Mouse (Mus musculus) inflammation-experienced regulatory T-cells, adult 6 months (primary cell): ENCODE measurements at regions not wholly inside any gene's neighbourhood (a gene's known extent, or its start where the extent isn't known, plus 50 kb on each side); places are given as distances from the start of the nearest gene placed in this dataset.
"Not testable (repeated sequence)": the region's sequence is repeated elsewhere in the genome, so short reads cannot be mapped to it uniquely, and the experiment has no call there.

Source experiments
- ATAC-seq: one replicate; pipeline ENCODE4 v1.8.0; 2017

DNA sequence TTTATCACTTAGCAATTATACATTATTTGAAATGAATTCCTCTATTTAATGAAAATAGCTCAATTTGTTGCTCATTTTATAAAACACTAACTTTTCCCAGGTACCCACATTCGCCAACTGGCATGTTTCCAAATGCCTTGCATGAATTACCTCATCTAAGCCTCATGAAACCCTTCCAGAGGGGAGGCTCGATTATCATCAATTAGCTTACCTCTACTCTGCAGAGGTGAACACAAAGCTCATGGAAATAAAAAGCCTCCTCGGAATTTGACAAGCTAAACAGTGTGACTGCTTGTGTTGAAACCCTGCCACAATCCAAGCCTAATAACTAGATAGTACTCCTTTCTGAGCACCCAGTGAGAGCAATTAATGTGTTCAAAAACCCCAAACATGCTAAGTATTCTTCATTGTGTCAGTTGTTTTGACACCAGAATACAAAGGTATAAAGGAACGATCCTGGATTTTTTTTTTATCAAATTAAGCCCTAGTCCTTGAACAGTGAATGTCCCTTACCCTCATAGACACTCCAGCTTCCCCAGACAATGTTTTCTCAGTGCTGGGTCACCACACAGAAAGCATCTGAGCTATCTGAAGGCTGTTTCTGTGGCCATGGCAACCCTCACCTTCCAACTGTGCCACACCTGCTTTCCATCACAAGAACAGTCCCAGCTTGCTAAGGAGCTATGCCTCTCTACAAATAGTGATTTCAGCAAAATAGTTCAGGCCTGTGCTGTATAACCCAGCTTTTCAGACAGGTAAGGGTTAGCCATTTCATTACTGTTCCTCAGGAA is 530.4 kb downstream of the Rapgef2 start:
- no peak for ATAC-seq

DNA sequence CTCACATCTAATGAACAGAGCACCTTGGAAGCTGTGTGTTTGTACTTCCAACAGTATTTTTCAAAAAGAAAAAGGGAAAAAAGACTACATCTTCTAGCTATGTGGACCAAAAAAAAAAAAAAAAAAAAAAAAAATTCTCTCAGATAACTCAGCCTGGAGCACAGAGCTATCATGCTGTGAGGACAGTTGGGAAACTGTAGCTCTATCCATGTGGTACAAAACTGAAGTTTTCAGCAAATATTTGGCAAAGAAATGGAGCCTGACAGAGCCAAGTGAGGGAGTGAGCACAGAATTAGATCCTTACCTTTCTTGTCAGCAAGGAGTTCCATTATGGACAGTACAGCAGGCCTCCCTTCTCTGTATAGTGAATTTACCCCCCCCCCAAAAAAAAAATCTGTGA is 550.2 kb downstream of the Rapgef2 start:
- ATAC-seq, result no peak

DNA sequence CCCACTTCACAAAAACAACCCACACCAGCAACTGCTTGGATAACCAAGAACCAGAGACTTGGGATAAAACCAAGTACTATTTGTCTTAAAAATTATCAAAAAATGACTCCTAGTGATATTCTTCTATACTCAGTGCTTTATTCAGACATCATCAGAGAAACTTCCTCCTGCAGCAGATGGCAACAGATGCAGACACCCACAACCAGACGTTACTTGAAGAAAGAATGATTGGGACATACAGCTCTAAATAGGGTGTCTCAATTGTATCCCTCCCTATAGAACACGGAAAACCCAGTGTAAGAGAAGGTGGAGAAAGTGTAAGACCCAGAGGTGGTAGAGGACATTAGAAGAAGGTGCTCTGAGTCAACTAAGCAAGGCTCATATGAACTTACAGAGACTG is 569.6 kb downstream of the Rapgef2 start:
- no peak for ATAC-seq

DNA sequence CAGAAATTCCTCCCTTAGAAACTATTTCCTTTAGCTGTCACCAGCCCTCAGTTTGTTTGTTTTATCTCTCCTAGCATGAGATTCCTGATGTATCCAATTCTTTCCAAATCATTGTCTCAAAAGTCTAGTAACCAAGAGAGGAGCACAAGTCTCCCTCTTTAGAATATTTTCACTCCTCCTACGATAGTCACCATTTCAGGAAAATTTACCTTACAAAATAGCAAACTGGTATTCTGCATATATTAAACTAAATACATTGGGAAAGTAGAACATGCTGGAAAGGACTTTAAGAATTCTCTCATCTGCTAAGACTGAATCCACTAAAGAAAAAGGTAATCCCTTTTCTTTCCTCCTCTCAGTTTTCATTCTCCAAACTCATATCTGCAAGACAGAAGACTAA is 578.6 kb downstream of the Rapgef2 start:
- ATAC-seq, result no peak

DNA sequence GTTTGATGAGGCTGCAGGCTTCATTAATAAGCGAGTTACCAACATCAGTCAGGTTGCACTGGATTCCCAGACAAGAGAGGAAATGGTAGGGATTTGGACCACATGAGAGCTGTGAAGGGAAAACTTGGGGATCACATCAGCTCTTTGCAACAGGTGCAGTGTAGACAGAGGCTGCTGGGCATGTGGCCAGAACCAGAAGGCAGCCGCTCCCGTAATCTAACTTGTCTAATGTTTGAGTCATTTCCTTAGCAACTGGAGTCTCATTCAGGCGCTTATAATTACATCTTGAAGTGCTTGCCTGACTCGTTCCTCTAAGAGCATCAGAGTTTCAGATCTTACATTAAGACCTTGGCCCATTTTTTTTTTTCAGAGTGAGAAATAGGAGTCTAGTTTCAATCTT is 587.4 kb downstream of the Rapgef2 start:
- ATAC-seq, result no peak

DNA sequence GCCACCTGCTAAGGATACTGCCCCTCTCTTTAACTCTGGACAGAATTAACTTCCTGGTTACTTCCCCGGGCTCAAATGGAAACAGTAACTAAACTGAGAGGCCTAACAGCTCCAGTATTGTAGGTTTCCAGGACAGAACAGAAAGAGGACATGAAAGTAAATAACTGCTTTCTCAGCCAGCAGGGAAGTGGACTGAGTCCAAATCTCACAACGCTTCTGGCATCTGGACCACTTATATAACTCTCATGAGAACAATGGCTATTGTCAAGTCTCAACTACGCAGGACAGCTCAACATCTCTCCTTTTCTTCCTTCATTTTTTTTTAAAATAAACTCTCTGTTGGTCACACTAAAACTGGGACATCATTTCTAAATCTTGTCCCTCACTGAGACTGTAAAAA is 594.8 kb downstream of the Rapgef2 start:
- no peak for ATAC-seq

DNA sequence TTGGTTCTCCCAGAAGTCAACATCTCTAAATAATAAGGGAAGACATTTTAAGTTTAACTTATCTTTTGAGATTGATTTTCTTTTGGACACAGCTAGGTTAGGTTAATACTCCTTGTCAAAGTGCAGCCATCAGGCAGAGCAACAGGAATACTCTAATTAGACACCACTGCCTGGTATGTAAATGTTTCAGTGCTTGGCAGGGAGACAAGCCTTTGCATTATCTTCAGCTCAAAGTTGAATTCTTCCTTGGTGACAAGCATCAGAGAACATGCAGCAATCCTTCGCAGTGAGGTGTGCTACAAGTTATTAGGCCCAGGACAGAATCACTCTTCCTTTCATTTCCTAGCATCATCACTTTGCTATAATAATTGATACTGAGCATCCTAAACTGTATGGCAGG is 608.7 kb downstream of the Rapgef2 start:
- ATAC-seq, result no peak

DNA sequence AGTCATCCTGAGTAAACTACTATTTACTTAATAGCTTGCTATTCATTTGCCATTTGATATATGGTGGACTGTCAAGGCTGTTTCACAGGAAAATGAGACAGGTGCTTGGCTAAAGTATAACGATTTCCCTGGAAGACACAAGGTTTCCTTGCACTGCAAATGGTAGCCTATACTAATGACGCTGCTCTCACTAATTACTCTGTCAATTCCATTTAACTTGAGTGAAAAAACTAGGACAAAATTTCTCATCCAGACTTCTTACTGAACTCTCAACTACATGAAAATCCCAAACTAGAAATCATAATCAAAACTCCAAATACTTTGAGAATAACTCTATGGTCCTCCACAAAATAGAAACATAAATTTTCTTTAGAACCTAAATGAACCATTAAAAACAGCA is 609.5 kb downstream of the Rapgef2 start:
- ATAC-seq, result no peak

DNA sequence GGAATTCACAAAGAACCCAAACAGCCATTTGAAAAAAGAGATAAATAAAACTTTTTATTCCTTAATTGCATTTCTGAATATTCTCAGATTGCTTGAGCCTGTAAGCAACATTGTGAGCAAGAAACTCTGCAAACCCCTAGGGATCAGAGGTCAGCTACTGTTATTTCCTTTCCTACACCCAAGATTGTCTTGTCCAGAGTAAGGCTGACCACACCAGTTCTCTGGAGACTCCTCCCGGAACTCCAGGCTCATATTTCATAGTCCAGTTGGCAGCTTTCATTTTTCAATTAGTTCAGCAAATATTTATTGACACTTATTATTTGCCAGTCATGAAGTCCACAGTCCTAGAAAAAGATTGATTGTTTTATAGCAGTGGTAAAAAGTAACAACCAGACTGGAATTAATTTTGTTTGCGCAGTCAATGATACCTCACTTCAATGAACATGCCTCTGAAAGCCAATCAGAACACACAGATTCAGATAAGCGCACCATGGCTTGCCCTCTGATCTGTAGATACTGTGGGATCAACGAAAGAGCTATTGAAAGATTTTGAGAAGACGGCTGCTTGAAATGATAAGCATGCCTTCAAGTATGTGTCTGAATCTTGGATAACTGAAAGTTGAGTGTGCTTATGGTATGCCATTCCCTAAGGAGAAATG is 611.7 kb downstream of the Rapgef2 start:
- no peak for ATAC-seq

DNA sequence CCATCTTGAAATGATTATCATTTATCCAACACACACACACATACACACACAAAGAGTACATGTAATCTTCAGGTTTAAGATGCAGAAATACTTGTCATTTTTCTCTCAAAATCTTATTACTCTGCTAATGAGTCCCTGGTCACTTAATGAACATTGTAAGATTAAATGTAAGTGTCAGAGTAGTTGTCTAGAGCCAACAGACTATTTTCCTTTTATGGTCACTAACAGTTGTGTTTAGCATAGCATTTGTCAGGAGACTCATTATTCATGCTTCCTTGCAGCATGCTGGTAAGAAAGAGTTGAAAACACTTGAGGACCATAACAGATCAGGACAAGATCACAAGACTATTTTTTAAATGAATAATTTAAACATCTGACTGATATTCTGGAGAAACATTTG is 618.3 kb downstream of the Rapgef2 start:
- ATAC-seq, result no peak

DNA sequence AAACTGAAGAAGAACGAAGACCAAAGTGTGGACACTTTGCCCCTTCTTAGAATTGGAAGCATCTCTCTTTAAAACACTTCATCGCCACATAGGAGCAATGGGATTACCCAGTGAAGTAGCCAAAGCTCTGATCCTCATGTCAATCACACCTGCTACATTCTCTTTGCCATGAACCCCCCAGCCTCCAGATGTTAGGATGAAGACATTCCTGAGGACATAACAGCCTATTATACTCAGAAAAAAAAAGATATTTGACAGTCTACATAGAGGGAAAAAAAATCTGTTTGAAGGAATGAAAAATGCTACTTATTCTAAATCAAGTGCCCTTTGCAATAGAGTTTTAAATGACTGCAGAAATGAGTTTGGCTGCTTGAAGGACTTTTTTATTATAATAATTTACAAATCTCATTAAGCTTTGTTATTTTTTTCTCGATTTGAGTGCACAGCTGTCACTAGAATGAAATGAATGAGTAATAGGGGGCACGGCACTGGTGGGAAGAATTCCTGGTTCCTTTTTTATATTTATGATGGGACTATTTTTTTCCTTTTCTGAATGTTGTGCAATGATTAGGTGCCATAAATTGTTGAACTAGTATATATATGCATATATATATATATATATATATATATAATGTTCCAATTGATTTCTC is 618.8 kb downstream of the Rapgef2 start:
- ATAC-seq, result no peak

DNA sequence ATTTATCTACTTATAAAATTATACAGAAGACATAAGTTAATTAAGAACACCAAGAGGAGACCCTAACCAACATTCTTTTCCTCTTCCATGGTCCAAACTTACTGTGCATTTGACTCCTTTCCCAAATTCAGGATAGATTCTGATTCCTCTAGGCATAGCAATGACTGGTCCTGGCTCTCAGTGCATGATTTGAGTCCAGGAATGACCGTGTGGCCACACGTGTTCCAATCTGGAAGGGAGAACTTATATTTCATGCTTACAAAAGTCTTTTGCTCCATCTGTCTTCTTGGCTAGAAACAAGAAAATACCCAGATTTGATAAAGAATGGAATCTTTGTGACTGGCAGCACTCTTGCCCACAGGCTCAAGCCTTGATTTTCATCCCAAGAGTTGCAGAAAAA is 638.2 kb downstream of the Rapgef2 start:
- ATAC-seq, result no peak

DNA sequence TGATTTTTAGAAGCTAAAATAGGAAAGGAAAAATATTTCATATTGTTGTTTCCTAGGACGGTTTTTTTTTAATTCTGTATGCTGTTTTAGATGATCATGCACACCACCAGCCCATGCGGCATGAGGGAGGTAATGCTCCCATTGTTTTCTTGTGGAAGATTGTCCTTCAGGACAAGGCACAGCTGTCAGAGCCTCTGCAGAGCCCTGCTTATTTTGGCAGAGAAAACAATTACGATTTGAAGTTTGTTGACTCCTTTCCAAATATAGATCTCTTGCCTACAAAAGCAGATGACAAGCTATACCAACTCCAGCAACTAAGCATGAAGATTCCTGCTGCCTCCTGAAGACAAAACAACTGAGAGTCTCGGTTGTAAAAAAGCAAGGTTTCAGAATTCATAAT is 650.9 kb downstream of the Rapgef2 start:
- ATAC-seq, result no peak

DNA sequence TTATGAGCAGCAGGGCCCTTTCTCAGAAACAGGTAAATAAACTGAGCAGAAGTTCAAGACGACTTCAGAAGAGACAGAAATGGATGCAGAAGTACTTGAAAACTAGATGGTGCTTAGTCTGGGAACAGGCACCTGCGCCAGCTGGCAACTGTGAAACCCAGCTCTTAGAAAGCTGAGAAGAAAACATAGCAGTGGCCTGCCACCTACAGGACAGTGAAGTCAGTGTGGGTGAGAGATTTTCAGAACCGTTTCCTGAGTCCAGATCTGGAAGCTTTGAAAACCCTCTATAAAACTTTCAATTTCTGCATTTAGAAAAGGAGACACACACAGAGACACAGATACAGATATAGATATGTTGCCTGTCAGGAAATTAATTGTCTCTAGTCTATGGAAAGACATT is 667.4 kb downstream of the Rapgef2 start:
- no peak for ATAC-seq

DNA sequence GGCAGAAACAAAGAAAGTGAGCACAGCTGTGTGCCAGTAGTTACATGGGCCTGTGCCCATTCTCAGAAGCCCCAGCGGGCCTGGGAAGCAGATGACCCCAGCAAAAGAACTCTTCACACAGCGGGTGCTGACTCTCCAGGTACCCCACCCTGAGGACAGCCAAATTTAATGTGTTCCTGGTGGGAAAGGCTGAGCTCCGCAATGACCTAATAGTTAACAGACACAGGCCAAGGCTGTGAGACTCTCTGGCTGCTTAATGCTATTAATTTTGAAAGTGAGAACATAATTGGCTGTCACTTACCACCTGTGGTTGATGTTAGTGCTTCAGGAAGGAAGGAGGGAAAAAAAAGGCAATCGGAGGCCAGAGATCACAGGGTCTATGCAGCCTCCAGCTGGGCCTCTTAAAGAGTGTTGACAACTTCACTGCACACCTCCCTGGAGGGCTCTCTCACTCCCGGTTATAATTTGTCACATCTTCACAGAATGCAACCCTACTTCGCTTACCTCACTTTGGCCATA is 691.5 kb downstream of the Rapgef2 start:
- ATAC-seq, result no peak

DNA sequence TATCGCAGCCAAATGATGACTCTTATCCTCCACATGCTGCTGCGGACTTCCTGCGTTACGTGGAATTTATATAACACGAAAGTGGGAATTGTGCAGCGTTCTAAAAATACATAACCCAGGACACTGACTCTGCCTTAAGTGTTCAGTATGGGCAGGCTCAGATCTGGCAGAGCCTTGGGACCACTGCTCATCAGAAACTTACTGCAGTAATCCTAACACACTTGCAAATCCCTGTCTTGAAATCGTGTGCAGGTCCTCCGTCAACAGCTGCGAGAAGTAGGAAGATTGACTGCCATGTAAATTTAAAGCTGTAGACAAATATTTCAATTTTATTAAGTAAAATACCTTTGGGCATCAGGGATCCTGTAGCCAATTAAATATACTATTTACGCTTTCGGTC is 692.0 kb downstream of the Rapgef2 start:
- no peak for ATAC-seq

DNA sequence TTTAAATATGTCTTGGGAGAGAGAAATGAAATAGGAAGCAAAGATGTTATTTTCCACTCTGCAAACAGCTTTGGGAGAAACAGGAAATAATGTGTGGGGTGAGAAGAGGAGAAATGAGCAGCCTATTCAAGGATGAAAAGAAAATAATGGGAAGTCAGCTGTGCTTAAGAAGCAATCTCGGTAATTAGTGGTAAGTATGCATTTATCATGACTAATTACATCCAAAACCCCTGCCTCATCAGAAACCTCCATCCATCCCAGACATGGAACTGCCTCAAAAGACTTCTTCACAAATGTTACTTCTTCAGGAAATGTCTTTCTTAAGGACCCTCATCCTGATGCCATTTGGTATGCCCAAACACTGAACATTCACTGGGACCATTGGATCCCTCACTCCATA is 699.7 kb downstream of the Rapgef2 start:
- no peak for ATAC-seq

DNA sequence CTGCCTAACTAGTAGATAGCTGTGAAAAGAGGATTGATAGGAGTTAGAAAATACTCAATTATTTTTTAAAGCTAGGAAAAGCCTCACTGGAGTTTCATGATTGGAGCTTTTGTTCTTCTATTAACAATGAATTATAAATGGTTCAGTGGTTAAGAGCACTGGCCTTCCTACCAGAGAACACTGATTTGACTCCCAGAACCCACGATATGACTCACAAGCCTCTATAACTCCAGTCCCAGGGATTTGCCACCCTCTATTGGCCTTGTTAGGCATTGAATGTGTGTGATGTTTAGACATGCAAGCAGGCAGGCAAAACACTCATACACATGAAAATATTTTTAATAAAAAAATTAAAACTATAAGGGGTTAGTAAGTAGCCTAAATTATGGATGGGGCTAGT is 704.4 kb downstream of the Rapgef2 start:
- ATAC-seq, result no peak

DNA sequence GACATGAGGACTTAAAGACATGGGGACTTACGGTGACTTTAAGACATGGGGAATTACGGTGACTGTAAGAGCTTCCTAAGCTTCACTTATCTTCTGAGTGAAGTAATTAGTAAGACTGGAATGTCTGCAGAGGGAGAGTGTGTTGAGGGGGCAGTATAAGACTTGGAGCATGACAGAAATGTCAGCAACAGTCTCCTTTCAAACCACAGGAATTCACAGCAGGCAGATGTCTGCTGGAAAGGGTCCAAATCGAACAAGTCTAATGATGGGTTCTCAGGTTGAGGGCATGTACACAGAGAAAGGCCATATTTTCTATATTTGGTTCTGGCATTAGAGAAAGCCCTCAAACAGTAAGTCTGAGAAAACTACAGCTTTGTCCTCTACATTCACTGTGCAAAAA is 705.2 kb downstream of the Rapgef2 start:
- no peak for ATAC-seq

DNA sequence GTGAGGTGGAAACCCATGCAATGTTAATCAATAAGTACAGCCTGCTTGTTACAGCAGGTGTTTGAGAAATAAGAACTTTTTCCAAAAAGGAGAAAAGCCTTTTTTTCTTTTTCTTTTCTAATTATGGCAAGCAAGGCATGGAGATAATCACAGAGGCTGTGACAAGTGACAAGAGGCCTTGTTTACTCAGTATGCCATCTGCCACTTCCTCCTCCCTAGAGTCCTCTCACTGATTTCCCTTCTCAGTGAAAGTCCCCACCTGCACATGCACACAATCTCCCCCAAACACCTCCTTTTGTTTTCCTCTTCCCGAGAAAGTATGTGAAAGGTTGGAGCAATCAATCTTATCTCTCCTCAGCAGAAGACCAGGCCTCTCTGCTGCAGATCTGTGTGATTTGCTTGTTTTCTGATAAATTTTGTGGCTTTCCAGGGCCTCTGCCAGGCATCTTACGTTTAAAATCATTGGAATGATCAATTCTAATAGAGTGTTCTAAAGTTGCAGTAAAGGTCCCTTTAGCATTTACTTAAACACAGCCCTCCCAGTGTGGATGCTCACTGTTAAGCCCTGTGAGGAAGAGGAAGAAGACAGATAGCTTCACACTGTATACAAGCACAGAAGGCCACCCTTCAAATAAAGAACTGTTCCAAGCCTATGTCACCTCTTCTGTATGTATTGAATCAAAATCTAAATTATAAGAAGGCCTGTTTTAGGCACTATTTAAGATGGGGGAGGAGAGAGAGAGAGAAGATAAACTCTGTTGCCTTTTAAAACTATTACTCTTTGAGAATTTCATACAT is 710.5 kb downstream of the Rapgef2 start:
- ATAC-seq, result no peak

DNA sequence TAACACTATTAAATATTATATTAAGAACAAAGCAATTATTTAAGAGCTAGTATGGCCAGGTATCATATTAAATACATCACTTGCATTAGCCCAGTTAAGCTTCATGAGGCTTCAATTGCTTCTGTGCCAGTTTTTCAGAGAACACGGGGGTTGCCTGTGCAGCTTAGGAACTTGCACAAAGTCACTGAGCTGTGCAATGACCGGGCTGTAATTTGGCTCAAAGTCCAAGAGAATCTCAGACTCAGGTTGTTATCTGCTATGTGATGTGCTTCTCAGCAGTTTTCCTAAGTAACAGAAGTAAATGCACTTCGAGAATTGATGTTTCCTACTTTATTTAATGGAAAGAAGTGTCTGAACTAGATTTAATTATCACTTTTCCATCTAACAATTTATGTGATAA is 711.5 kb downstream of the Rapgef2 start:
- ATAC-seq, result no peak

DNA sequence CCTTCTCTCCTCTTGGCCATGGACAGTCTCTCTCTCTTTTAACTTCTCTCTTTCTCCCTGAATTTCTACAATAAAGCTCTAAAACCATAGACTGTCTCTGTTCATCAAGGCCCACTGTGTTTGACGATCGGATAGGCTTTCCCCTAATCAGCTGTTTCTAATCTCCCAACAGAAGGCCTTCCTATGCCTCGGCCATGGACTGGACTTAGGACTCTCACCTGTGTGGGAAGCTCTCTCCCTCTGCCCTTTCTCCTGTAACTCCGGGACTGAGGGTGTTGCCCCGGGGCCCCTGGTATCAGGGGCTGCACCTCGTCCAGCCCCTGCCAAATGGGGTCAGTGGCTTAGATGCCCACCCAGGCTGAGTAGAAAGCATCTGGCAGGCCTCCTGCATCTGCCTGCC is 713.0 kb downstream of the Rapgef2 start:
- ATAC-seq, result no peak

DNA sequence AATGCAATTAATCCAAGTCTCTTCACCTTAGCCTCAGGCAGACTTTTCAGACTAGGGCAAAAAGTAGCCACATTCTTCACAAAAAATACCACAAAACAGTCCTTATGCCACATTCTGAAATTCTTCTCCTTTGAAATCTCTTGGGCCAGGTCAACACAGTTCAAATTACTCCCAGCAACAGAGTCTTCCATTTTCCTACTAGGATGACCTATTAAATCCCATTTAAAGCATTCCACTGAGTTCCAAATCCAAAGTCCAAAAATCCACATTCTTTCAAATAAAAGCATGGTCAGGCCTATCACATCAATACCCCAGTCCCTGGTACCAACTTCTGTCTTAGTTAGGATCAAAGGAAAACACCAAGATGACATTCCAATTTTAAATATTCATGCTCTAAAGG is 721.4 kb downstream of the Rapgef2 start:
- not testable (repeated sequence) for ATAC-seq
